Mouse (Mus musculus) heart, embryonic 14.5 days (tissue): ENCODE measurements around the gene Serinc1. TPM values are rescaled to one million over a fixed set of nuclear protein-coding genes. Genes with fewer than 3 reads are reported as not detected.

Experiments used
- ATAC-seq: fragments of 200-750 bp; cut with Nextera tagmentation; 2 replicates; pipeline ENCODE4 v1.8.0; 2017; ENCODE audit warnings: low read depth, moderate TSS enrichment; ENCODE audit not compliant: insufficient number of reproducible peaks, insufficient read depth, low FRiP score
- H3K27ac ChIP-seq, 2 experiments: fragments of 200-500 bp in 1 of 2; fragments of 300-500 bp in 1 of 2; sonication (generic) in 1 of 2; replicated peaks in 1 of 2; 2 replicates each; pipeline ENCODE4 v1.5.1; 2012 to 2014; ENCODE audit warnings: low read depth in 2 of 2, low read length in 2 of 2, control low read depth in 1 of 2, mild to moderate bottlenecking in 1 of 2, mixed read lengths in 1 of 2; ENCODE audit not compliant: control insufficient read depth in 1 of 2, insufficient read depth in 1 of 2
- H3K27me3 ChIP-seq: fragments of 300-500 bp; sonication (generic); 2 replicates; pipeline ENCODE4 v1.6.1; 2014; ENCODE audit warnings: mild to moderate bottlenecking, low read length, control low read depth; ENCODE audit not compliant: control insufficient read depth, insufficient read depth
- H3K36me3 ChIP-seq: fragments of 300-500 bp; sonication (generic); 2 replicates; pipeline ENCODE4 v1.6.1; 2014; ENCODE audit warnings: mild to moderate bottlenecking, control low read depth, low read length, mixed read lengths; ENCODE audit not compliant: control insufficient read depth, insufficient read depth
- H3K4me1 ChIP-seq, 2 experiments: fragments of 200-500 bp in 1 of 2; fragments of 300-500 bp in 1 of 2; sonication (generic) in 1 of 2; 2 replicates each; pipeline ENCODE4 v1.6.1; 2012 to 2014; ENCODE audit warnings: low read length in 2 of 2, control low read depth in 1 of 2, mixed read lengths in 1 of 2; ENCODE audit not compliant: control insufficient read depth in 2 of 2, insufficient read depth in 2 of 2
- H3K4me2 ChIP-seq: fragments of 300-500 bp; sonication (generic); 2 replicates; pipeline ENCODE4 v1.6.1; 2014; ENCODE audit warnings: mild to moderate bottlenecking, low read length
- H3K4me3 ChIP-seq, 2 experiments: fragments of 200-500 bp in 1 of 2; fragments of 300-500 bp in 1 of 2; sonication (generic) in 1 of 2; 2 replicates each; pipeline ENCODE4 v1.5.1; 2012 to 2014; ENCODE audit warnings: low read length in 2 of 2, mild to moderate bottlenecking in 2 of 2, control low read depth in 1 of 2, low read depth in 1 of 2, moderate library complexity in 1 of 2; ENCODE audit not compliant: control insufficient read depth in 1 of 2, insufficient read depth in 1 of 2
- H3K9ac ChIP-seq: fragments of 300-500 bp; sonication (generic); 2 replicates; pipeline ENCODE4 v1.6.1; 2014; ENCODE audit warnings: mild to moderate bottlenecking, low read length
- H3K9me3 ChIP-seq: fragments of 300-500 bp; sonication (generic); 2 replicates; pipeline ENCODE4 v1.6.1; 2016; ENCODE audit warnings: low read length, control low read depth; ENCODE audit not compliant: control insufficient read depth
- WGBS: fragments of 180-500 bp; shearing (Covaris S2); extraction: QIAGEN DNeasy Blood & Tissue Kit; methylation state at CpG from one replicate; pipeline ENCODE4 v1.1.7; 2014; 5-methylcytosine and 5-hydroxymethylcytosine counted together
- polyA plus RNA-seq: library from polyadenylated mRNA; unstranded; fragments of >200 nt; fragmentation: Nextera tagmentation; extraction: Ambion mirVana; gene quantifications from 2 replicates; pipeline ENCODE4 v1.2.1, GENCODE M21; 2014

Serinc1 gene
- polyA plus RNA-seq, 1 experiment from 2014 or later, result 190 TPM

DNA sequence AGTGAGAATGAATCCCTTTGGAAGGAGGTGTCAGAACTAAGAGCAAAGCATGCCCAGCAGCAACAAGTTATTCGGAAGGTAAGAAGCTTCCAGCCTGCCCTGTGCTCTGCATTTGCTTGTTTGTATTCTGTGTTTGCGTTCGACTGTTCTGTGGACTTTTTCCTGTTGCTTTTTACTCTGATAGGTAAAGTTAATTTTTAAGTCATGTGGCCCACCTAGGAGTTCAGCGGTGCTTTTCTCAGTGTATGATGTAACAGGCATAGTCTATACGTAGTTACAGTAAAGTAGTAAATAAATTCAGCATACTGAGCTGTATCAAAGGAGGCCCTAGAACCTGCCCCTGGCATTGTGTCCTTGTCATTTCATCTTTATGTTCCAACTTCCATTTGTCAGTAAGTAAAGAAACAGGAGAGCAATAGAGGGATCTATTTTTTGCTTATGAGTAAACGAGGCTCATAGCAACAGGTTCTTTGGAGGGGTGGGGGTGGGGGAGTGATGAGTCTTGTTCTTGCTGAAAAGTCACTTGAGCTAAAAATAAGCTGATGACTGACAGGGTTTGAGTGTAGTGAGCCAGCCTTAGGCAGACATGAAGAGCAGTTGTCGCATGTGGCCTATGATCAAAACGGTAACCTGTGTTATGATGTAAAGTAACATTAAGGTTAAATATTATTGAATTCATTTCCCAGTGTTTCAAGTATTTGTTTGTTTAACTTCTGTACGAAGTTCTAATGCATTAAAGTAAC is 32.7 kb downstream of the Serinc1 start:
- Histone ChIP-seq H3K9me3 (no peaks in the 10 kb centered on the region), H3K4me3 (no peak overlapping the region; a peak in 1 of 4 replicates), H3K36me3 (peaks cover 30% of the 10 kb centered on the region), H3K27me3 (no peaks in the 10 kb centered on the region), H3K4me1 (peaks cover 2 to 27% of the 10 kb centered on the region in 2 experiments; a peak in 3 of 4 replicates), H3K27ac (peak overlapping the region; percentile 78 to 92), H3K9ac (peak overlapping the region; percentile 57), H3K4me2 (peak overlapping the region; percentile 56)
- peak; percentile 56; the same call in 1 of the 2 replicates for ATAC-seq
- 37% methylated on average over 9 of the region's 9 CpGs for WGBS

DNA sequence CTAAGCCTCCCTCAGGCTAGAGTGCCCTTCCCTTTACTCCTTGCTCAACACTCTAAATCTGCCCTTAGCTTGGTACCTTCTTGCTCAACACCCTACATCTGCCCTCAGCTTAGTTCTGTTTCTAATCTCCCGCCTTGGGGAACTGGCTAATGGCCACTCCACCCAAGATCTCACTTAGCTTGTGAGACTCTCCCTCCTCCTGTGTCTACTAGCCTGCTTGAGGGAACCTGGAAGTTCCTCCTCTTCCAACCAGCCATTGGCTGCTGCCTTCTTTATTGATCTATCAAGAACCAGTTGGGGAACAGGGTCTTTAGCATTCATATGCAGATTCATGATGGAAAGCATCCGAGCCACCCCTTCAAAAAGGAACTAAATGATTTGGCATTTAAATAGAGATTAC is 40.3 kb downstream of the Serinc1 start:
- peaks cover 4% of the 10 kb centered on the region; the same call in 1 of the 2 replicates for H3K9me3 ChIP-seq
- no peaks in the 10 kb centered on the region for H3K27me3 ChIP-seq
- whole genome bisulfite sequencing, result 78% methylated on average over 2 of the region's 2 CpGs
- H3K4me3 ChIP-seq, result no peak overlapping the region
- H3K4me2 ChIP-seq, result no peak overlapping the region
- no peak for ATAC-seq
- H3K27ac ChIP-seq, result no peak overlapping the region
- no peak overlapping the region for H3K9ac ChIP-seq
- peaks cover 6% of the 10 kb centered on the region; the same call in 1 of the 2 replicates for H3K36me3 ChIP-seq
- peaks cover 2 to 14% of the 10 kb centered on the region in 2 experiments; a peak in 3 of 4 replicates for H3K4me1 ChIP-seq

- Histone ChIP-seq H3K27ac (no peak overlapping the region), H3K36me3 (no peaks in the 10 kb centered on the region), H3K4me1 (peaks cover 0 to 6% of the 10 kb centered on the region in 2 experiments; a peak in 1 of 4 replicates), H3K27me3 (no peaks in the 10 kb centered on the region), H3K4me2 (peak overlapping the region; percentile 70), H3K4me3 (no peak overlapping the region), H3K9ac (no peak overlapping the region), H3K9me3 (peaks cover 4% of the 10 kb centered on the region; the same call in 1 of the 2 replicates)
- no peak for ATAC-seq
These were observed 43.7 kb downstream of the Serinc1 start for GRCm38 (mm10) chr10:57488591-57488990.

DNA sequence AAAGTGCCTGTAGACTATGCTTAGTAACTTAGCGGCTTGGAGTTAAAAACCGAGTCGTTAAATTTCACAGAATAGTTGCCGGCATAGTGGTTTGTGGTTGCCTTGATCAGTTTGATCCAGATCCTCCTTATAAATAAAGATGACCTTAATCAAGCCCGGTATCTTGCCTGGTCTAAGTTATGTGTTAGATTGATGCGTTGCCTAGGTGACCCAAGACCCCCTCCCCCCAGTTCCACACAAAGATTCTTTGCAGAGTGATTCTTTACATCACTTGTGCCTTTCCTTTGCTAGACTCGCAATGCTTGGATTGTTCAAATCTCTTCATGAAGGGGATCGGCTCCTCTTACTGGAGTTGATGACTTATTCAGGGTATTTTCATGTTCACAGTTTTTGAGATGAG is 45.1 kb downstream of the Serinc1 start:
- Histone ChIP-seq H3K9me3 (no peaks in the 10 kb centered on the region), H3K27me3 (no peaks in the 10 kb centered on the region), H3K4me3 (peak overlapping the region; percentile 91 to 97), H3K4me1 (peaks cover 0 to 6% of the 10 kb centered on the region in 2 experiments; a peak in 1 of 4 replicates), H3K36me3 (no peaks in the 10 kb centered on the region), H3K9ac (peak overlapping the region; percentile 98), H3K27ac (peak overlapping the region in 1 of 2 experiments; percentile 96; a peak in 1 of 4 replicates), H3K4me2 (peak overlapping the region; percentile 70)
- ATAC-seq, result no peak
- WGBS, result 1% methylated on average over 8 of the region's 8 CpGs

DNA sequence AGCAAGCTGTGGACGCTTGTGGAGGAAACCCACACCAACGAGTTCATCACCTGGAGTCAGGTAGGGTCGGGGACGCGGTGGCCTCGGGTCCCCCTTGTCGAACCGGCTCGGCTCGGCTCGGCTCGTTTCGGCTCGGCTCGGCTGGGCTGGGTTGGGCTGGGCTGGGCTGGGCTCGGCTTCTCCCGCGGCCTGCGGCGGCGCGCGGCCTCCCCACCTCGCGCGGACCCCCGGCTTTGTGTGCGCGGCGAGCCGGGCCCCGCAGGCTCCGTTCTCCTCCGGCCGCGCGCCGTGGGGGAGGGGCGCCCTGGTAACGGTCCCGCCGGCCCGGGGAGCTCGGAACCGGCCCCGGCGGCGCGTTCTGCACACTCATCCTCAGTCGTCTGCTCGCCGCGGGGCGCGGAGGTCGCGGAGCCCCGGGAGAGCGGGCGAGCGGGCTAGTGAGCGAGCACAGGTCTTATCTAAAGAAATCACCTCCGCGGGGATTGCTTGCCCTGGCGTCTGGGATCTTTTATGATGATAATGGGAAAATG is 45.7 kb downstream of the Serinc1 start:
- Histone ChIP-seq H3K4me1 (peaks cover 0 to 6% of the 10 kb centered on the region in 2 experiments; a peak in 1 of 4 replicates), H3K9ac (peak overlapping the region; percentile 98), H3K4me3 (peak overlapping the region; percentile 91 to 97), H3K27me3 (no peaks in the 10 kb centered on the region), H3K4me2 (peak overlapping the region; percentile 70), H3K27ac (peak overlapping the region; percentile 94 to 96), H3K9me3 (no peaks in the 10 kb centered on the region), H3K36me3 (no peaks in the 10 kb centered on the region)
- ATAC-seq, result peak; percentile 72
- WGBS, result under 1% methylated on average over 61 of the region's 65 CpGs

DNA sequence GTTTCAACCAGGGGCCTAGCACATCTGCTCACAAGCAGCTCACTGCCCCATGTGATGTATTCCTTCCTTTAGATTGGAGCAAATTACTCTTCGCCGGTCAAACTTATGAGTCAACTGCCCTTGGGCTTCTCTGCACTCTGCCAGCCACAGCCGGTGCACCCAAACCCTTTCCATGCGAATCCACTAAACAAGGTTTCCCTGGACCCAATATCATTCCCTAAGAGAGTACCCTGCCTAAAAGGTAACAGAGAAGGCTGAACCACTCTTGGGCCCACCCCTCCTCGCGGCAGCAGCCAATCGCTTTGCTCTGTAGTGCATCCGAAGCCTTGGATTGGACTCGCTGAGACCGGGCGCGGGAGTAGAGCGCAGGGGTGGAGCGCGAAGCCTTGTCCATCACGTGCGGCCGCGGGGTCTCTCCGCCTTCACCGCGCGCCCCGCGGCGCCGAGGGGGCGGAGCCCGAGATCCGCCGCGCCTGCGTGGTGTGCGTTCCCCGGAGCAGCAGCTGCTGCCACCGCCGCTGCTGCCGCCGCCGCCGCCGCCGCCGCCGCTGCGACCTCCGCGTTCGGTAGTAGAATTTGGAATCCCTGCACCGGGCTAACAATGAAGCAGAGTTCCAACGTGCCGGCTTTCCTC is 46.3 kb downstream of the Serinc1 start, which contains the start of gene Hsf2:
Hsf2 (plus strand) TSS at position 478 of the 634 bp plus-strand sequence.
- peak within 1 kb of the TSS; percentile 91 to 97 for H3K4me3 ChIP-seq
- peak within 1 kb of the TSS; percentile 70 for H3K4me2 ChIP-seq
- no peaks in the 10 kb centered on the region for H3K36me3 ChIP-seq
- under 1% methylated on average over 50 of the region's 52 CpGs for WGBS
- H3K9me3 ChIP-seq, result no peaks in the 10 kb centered on the region
- ATAC-seq, result peak; percentile 100
- peak within 1 kb of the TSS; percentile 98 for H3K9ac ChIP-seq
- peaks cover 0 to 6% of the 10 kb centered on the region in 2 experiments; a peak in 1 of 4 replicates for H3K4me1 ChIP-seq
- H3K27ac ChIP-seq, result peak within 1 kb of the TSS; percentile 94 to 96
- no peaks in the 10 kb centered on the region for H3K27me3 ChIP-seq

DNA sequence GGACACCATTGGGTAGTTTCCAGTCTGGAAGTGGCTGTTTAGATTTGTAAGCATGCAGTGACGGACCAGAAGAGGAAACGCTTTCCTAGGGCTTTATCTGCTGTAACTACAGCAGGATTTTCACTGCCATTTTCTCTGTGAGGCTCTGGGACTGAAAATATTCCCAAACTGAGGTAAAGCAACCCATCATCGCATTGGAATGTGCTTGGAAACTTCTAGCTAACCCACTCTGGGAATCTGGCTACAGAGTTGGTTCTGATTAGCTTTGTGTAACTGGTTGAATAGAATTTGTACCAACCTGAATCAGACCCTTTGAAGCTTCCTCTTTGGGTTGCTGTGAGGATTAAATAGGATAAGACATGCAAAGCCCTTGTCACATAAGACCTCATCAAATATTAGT is 47.6 kb downstream of the Serinc1 start:
- no peak overlapping the region for H3K4me3 ChIP-seq
- H3K9me3 ChIP-seq, result no peaks in the 10 kb centered on the region
- H3K4me1 ChIP-seq, result peaks cover 0 to 6% of the 10 kb centered on the region in 2 experiments; a peak in 1 of 4 replicates
- no peaks in the 10 kb centered on the region for H3K27me3 ChIP-seq
- no peak for ATAC-seq
- H3K36me3 ChIP-seq, result no peaks in the 10 kb centered on the region
- no peak overlapping the region for H3K9ac ChIP-seq
- WGBS, result 51% methylated on average over 3 of the region's 3 CpGs
- H3K27ac ChIP-seq, result no peak overlapping the region
- H3K4me2 ChIP-seq, result no peak overlapping the region
